Mouse (Mus musculus): ENCODE measurements around the gene Ddr1. TPM values are rescaled to one million over a fixed set of nuclear protein-coding genes. Genes with fewer than 3 reads are reported as not detected.

The Ddr1 gene
- polyA plus RNA-seq, 1 experiment from 2014 or later, result 50.6 TPM

Other genes starting within 250 kb of the Ddr1 start
- gene H2-Q10, start 234.5 kb downstream of the Ddr1 start, polyA plus RNA-seq (2014; fragmentation: Nextera tagmentation; extraction: Ambion mirVana), result 0.71 and 1.1 TPM in 2 replicates
- gene Pou5f1, start 198.6 kb downstream of the Ddr1 start, polyA plus RNA-seq (2014; fragmentation: Nextera tagmentation; extraction: Ambion mirVana), result 0.17 TPM in 1 of 2 replicates, not detected in the other
- gene Tcf19, start 187.8 kb downstream of the Ddr1 start, polyA plus RNA-seq (2014; fragmentation: Nextera tagmentation; extraction: Ambion mirVana), result 87.4 and 90.1 TPM in 2 replicates
- gene Cchcr1, start 187.5 kb downstream of the Ddr1 start, polyA plus RNA-seq (2014; fragmentation: Nextera tagmentation; extraction: Ambion mirVana), result 16.7 and 19.0 TPM in 2 replicates
- 0.81 and 1.1 TPM in 2 replicates for gene Psors1c2, start 171.4 kb downstream of the Ddr1 start, polyA plus RNA-seq (2014; fragmentation: Nextera tagmentation; extraction: Ambion mirVana)
- 0.17 TPM in 1 of 2 replicates, not detected in the other for gene Cdsn, start 152.5 kb downstream of the Ddr1 start, polyA plus RNA-seq (2014; fragmentation: Nextera tagmentation; extraction: Ambion mirVana)
- 0.66 TPM in 1 of 2 replicates, not detected in the other for gene 2300002M23Rik, start 137.2 kb downstream of the Ddr1 start, polyA plus RNA-seq (2014; fragmentation: Nextera tagmentation; extraction: Ambion mirVana)
- gene Sfta2, start 103.1 kb downstream of the Ddr1 start, polyA plus RNA-seq (2014; fragmentation: Nextera tagmentation; extraction: Ambion mirVana), result 20.2 and 25.2 TPM in 2 replicates
- gene Gm9573, start 78.0 kb downstream of the Ddr1 start, polyA plus RNA-seq (2014; fragmentation: Nextera tagmentation; extraction: Ambion mirVana), result not detected in 2 replicates
- gene Mucl3, start 60.9 kb downstream of the Ddr1 start, polyA plus RNA-seq (2014; fragmentation: Nextera tagmentation; extraction: Ambion mirVana), result 13.2 and 13.4 TPM in 2 replicates
- 14.0 and 18.7 TPM in 2 replicates for gene Vars2, start 37.0 kb downstream of the Ddr1 start, polyA plus RNA-seq (2014; fragmentation: Nextera tagmentation; extraction: Ambion mirVana)
- 40.1 and 42.7 TPM in 2 replicates for gene Gtf2h4, start 30.9 kb downstream of the Ddr1 start, polyA plus RNA-seq (2014; fragmentation: Nextera tagmentation; extraction: Ambion mirVana)
- gene Ier3, start 117.1 kb upstream of the Ddr1 start, polyA plus RNA-seq (2014; fragmentation: Nextera tagmentation; extraction: Ambion mirVana), result 3.7 and 5.4 TPM in 2 replicates
- gene Flot1, start 118.6 kb upstream of the Ddr1 start, polyA plus RNA-seq (2014; fragmentation: Nextera tagmentation; extraction: Ambion mirVana), result 42.8 and 44.2 TPM in 2 replicates
- gene Tubb5, start 133.7 kb upstream of the Ddr1 start, polyA plus RNA-seq (2014; fragmentation: Nextera tagmentation; extraction: Ambion mirVana), result 932 and 983 TPM in 2 replicates
- 18.7 and 19.2 TPM in 2 replicates for gene Mdc1, start 136.9 kb upstream of the Ddr1 start, polyA plus RNA-seq (2014; fragmentation: Nextera tagmentation; extraction: Ambion mirVana)
- gene Nrm, start 156.7 kb upstream of the Ddr1 start, polyA plus RNA-seq (2014; fragmentation: Nextera tagmentation; extraction: Ambion mirVana), result 65.3 and 67.1 TPM in 2 replicates
- gene Ppp1r18, start 161.0 kb upstream of the Ddr1 start, polyA plus RNA-seq (2014; fragmentation: Nextera tagmentation; extraction: Ambion mirVana), result 18.8 and 20.1 TPM in 2 replicates
- gene Dhx16, start 175.2 kb upstream of the Ddr1 start, polyA plus RNA-seq (2014; fragmentation: Nextera tagmentation; extraction: Ambion mirVana), result 34.0 and 38.0 TPM in 2 replicates
- 26.7 and 29.8 TPM in 2 replicates for gene 2310061I04Rik, start 192.8 kb upstream of the Ddr1 start, polyA plus RNA-seq (2014; fragmentation: Nextera tagmentation; extraction: Ambion mirVana)
- 84.1 and 98.6 TPM in 2 replicates for gene Atat1, start 205.5 kb upstream of the Ddr1 start, polyA plus RNA-seq (2014; fragmentation: Nextera tagmentation; extraction: Ambion mirVana)
- gene Mrps18b, start 211.8 kb upstream of the Ddr1 start, polyA plus RNA-seq (2014; fragmentation: Nextera tagmentation; extraction: Ambion mirVana), result 72.2 and 83.6 TPM in 2 replicates
- gene Ppp1r10, start 211.8 kb upstream of the Ddr1 start, polyA plus RNA-seq (2014; fragmentation: Nextera tagmentation; extraction: Ambion mirVana), result 32.6 and 35.4 TPM in 2 replicates